Mouse (Mus musculus): ENCODE measurements around the gene Ednra.

Gene Ednra

DNA sequence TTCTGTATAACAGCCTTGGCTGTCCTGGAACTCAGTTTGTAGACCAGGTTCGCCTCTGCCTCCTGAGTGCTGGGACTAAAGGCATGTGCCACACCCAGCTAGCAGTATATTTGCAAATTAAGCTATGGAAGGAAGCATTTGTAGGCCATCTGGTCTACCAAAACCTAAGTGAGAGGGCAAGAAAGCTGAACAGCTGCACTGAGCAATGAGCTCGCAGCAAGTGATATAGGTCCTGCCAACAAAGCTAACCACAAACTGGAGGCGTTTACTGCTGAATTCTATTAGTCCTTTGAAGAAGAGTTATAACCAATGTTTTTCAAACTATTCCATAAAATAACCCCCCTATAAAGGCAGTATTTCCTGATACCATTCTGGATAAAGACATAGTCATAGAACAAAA lies 86.7 kb downstream of the Ednra start:
- DNase-seq, result no peak

DNA sequence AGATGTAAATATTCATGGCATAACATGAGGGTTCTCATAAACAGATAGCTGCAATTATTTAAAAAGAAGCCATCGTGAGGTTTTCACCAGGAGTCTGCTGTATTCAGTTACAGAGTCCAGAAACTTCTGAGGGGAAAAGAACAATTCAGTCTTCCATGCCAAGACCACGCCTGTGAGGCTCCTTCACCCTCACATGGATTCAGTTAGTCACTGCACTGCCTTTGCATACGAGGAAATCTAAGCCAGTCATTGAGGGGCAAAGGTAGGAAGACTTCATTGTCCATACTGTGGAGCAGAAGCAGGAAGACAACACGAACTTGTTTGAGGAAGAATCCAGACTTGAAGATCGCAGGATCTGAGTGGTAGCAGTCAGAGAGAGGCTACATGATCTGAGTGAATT lies 90.2 kb downstream of the Ednra start:
- DNase-seq, result no peak

DNA sequence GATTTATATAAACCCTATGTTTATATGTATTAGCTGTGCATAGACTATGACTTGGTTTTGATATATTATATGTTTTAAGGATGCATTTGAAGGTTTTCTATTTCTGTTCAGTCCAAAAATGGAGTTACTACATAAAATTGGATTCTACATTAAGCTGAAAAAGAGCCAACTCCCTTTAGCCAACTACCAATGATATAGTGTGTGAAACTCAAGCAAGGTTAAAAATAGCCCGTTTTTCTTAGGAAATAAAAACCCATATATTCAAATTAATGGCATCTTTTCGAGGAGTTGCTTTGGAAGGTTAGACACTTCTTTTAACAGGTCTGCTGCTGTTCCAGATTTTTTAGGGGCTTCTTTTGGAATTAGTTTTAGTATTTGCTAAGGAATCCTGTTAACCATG lies 91.1 kb downstream of the Ednra start:
- no peak for DNase-seq

DNA sequence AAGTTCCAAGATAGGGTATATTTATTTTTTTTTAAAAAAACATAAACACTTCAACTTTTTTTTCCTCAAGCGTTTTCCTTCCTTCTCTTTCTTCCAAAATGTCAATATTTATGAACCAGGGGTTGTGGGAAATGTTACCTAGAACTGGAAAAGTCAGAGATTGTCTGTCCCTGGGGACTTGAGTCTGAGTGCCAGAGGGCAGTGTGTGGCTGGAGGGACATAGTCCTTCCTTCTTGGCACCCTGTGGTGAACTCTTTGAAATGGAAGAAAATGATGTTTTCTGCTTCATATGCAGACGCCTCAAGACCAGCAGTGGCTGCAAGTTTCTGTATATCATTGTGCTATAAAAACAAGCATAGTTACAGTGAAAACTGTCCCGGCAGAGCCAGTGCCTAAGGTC lies 93.6 kb downstream of the Ednra start:
- DNase-seq, result no peak

DNA sequence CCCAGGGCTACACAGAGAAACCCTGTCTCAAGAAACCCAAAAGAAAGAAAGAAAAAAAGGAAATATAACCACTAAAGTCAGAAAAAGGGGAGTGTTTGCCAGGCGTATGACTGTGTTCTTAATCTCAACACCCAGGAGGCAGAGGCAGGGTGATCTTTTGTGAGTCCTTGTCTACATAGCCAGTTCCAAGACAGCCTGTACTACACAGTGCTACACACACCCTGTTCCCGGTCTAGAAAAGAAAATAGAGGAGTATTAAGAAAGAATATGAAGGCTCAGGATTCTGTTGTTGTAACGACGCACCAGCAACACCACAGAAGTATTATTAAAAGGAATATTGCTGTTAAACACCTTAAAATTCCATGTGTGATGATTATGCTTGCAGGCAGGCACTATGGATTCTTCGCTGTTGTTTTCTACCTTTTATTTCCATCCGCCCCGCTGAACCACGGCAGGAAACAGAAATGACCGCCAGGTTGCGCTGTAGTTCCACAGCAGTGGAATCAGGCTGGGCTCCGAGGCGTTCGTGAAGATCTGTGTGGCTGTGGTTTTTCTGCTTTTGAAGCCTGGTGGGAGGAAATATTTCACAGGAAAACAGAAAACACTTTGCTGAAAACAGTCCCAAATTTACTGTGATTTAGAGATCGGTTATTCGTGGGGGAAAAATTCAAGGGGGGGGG lies 94.3 kb downstream of the Ednra start:
- DNase-seq, result peak; percentile 95

DNA sequence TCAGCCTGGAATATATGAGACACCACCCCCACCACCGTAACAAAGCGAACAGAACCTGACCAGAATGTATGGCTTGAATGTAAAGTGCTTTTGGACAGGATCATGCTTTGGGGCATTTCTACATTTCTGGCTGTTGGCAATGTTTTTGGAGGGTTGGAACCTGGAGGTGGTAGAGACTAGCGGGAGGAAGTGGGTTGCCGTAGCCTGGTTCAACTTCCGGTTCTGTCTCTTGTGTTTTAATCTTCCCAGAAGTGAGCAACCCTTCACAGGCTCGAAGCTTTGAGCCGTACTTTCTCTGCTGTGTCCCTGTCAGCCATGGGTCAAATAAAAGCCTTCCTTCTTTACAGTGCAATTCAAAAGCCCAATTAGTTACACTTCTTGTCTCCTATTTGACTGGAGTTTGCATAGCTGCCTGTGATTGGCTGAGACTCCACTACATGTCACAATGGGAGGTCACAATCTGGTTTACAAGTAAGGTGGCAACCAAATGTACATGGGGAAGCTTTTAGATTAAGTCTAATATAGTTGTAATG lies 100.5 kb downstream of the Ednra start:
- no peak for DNase-seq

DNA sequence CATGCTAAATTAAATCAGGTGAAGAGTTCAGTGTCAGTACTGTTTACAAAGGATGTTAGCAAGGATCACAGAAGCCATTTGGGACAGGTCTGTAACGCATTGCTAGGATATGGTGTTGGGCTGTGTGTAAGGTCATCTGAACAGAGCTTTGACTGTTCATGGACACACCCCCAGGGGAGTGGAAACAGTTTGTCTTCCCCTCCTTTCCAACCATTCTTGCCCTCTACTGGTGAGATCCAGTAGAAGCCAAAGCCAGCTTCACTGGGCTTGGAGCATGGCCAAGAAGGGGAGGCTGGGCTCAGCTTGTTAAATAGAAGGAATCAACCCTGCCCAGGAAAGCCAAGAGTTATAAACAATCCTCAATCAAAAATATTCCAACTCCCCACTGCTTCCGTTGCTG lies 106.3 kb downstream of the Ednra start:
- peak; percentile 28 for DNase-seq

Measured in right cerebral cortex, postnatal 4 days (tissue).